Mouse (Mus musculus) intestine, postnatal 0 days (tissue): ENCODE results near the gene Cfap74. TPM values are rescaled to one million over a fixed set of nuclear protein-coding genes. Genes with fewer than 3 reads are reported as not detected.
A peak's percentile ranks its signal among the peaks of the same experiment; 100 is the strongest.

Source experiments
- ATAC-seq: fragments of 200-750 bp; cut with Nextera tagmentation; 2 replicates; pipeline ENCODE4 v1.8.0; 2017; ENCODE audit warnings: mild to moderate bottlenecking, moderate TSS enrichment, moderate library complexity
- H3K27ac ChIP-seq: fragments of 300-500 bp; sonication (generic); 2 replicates; pipeline ENCODE4 v1.5.1; 2014; ENCODE audit warnings: mild to moderate bottlenecking, low read depth, low read length, moderate library complexity
- H3K27me3 ChIP-seq: fragments of 300-500 bp; sonication (generic); replicated peaks from 2 replicates; pipeline ENCODE4 v1.6.1; 2014; ENCODE audit warnings: low read length, mixed read lengths; ENCODE audit not compliant: control insufficient read depth, insufficient read depth
- H3K36me3 ChIP-seq: fragments of 300-500 bp; sonication (generic); 2 replicates; pipeline ENCODE4 v1.6.1; 2014; ENCODE audit warnings: mild to moderate bottlenecking, moderate library complexity; ENCODE audit not compliant: control insufficient read depth, insufficient read depth
- H3K4me1 ChIP-seq: fragments of 300-500 bp; sonication (generic); replicated peaks from 2 replicates; pipeline ENCODE4 v1.6.1; 2014; ENCODE audit warnings: antibody characterized with exemption, low read length, mixed read lengths; ENCODE audit not compliant: control insufficient read depth, insufficient read depth
- H3K4me2 ChIP-seq: fragments of 300-500 bp; sonication (generic); replicated peaks from 2 replicates; pipeline ENCODE4 v1.6.1; 2014; ENCODE audit warnings: low read depth, mild to moderate bottlenecking, moderate library complexity
- H3K4me3 ChIP-seq: fragments of 300-500 bp; sonication (generic); 2 replicates; pipeline ENCODE4 v1.5.1; 2014; ENCODE audit warnings: low read depth, low read length
- H3K9ac ChIP-seq: fragments of 300-500 bp; sonication (generic); 2 replicates; pipeline ENCODE4 v1.6.1; 2014; ENCODE audit warnings: mild to moderate bottlenecking, low read depth, low read length
- H3K9me3 ChIP-seq: fragments of 300-500 bp; sonication (generic); 2 replicates; pipeline ENCODE4 v1.6.1; 2016; ENCODE audit warnings: mixed run types; ENCODE audit not compliant: control insufficient read depth
- CTCF ChIP-seq: sonication (generic); IDR thresholded peaks from 2 replicates; pipeline ENCODE4 v1.5.1; 2016; ENCODE audit warnings: low read depth, mild to moderate bottlenecking, control low read depth, antibody characterized with exemption, moderate library complexity
- WGBS: fragments of 180-500 bp; shearing (Covaris S2); extraction: QIAGEN DNeasy Blood & Tissue Kit; methylation state at CpG from one replicate; pipeline ENCODE4 v1.1.7; 2014; 5-methylcytosine and 5-hydroxymethylcytosine counted together
- polyA plus RNA-seq: library from polyadenylated mRNA; unstranded; fragments of >200 nt; fragmentation: Nextera tagmentation; extraction: Ambion mirVana; gene quantifications from 2 replicates; pipeline ENCODE4 v1.2.1, GENCODE M21; 2015

Gene Cfap74
- polyA plus RNA-seq, result 0.50 and 0.52 TPM in 2 replicates

- Histone ChIP-seq H3K27me3 (0 out of 2 replicates have a peak, but pooled peaks cover 3% of the 10 kb centered on the region), H3K9ac (no peak within 1 kb of the TSS)
These were observed at the start of gene Cfap74 for GRCm38 (mm10) chr4:155409058-155409776. Gene Cfap74, plus strand, starts transcription at chr4:155409190.

GRCm38 (mm10) chr4:155359560-155360464, 49.2 kb upstream of the Cfap74 start:
- Histone ChIP-seq H3K9me3 (no peaks in the 10 kb centered on the region), H3K9ac (no peak overlapping the region), H3K4me3 (peak overlapping the region; percentile 49; the same call in 1 of the 2 replicates), H3K4me2 (peak overlapping the region; percentile 72), H3K27ac (no peak overlapping the region), H3K4me1 (no peaks in the 10 kb centered on the region; the same call in 1 of the 2 replicates), H3K27me3 (0 out of 2 replicates have a peak, but pooled peaks cover 5% of the 10 kb centered on the region), H3K36me3 (0 out of 2 replicates have a peak, but pooled peaks cover 3% of the 10 kb centered on the region)
- 35% methylated on average over 12 of the region's 12 CpGs for WGBS
- no peak for TF ChIP-seq CTCF
- no peak for ATAC-seq

More at GRCm38 (mm10) chr4:155409058-155409776, at the start of gene Cfap74:
- Histone ChIP-seq H3K4me3 (peak within 1 kb of the TSS; percentile 40), H3K4me2 (peak within 1 kb of the TSS; percentile 71), H3K4me1 (no peaks in the 10 kb centered on the region), H3K9me3 (no peaks in the 10 kb centered on the region), H3K27ac (no peak within 1 kb of the TSS), H3K36me3 (no peaks in the 10 kb centered on the region)
- 1% methylated on average over 35 of the region's 35 CpGs for WGBS
- no peak for TF ChIP-seq CTCF
- peak; percentile 60; the same call in 1 of the 2 replicates for ATAC-seq

GRCm38 (mm10) chr4:155360856-155361255, 48.1 kb upstream of the Cfap74 start:
- Histone ChIP-seq H3K4me3 (peak overlapping the region; percentile 49), H3K9me3 (no peaks in the 10 kb centered on the region), H3K27ac (peak overlapping the region; percentile 88), H3K27me3 (0 out of 2 replicates have a peak, but pooled peaks cover 5% of the 10 kb centered on the region), H3K9ac (peak overlapping the region; percentile 42; the same call in 1 of the 2 replicates), H3K36me3 (no peaks in the 10 kb centered on the region), H3K4me1 (no peaks in the 10 kb centered on the region; the same call in 1 of the 2 replicates), H3K4me2 (peak overlapping the region; percentile 72)
- TF ChIP-seq CTCF, result no peak
- under 1% methylated on average over 42 of the region's 42 CpGs for WGBS
- ATAC-seq, result peak; percentile 46

GRCm38 (mm10) chr4:155361303-155361791, 47.6 kb upstream of the Cfap74 start, which contains the start of gene Prkcz:
Gene Prkcz, minus strand, starts transcription at chr4:155361361.
- TF ChIP-seq CTCF, result no peak
- Histone ChIP-seq H3K9me3 (no peaks in the 10 kb centered on the region), H3K9ac (peak within 1 kb of the TSS; percentile 42), H3K4me1 (peaks cover 3% of the 10 kb centered on the region; the same call in 1 of the 2 replicates), H3K36me3 (no peaks in the 10 kb centered on the region), H3K27me3 (0 out of 2 replicates have a peak, but pooled peaks cover 5% of the 10 kb centered on the region), H3K4me2 (peak within 1 kb of the TSS; percentile 72), H3K4me3 (peak within 1 kb of the TSS; percentile 49), H3K27ac (peak within 1 kb of the TSS; percentile 88)
- ATAC-seq, result peak; percentile 98
- under 1% methylated on average over 51 of the region's 51 CpGs for WGBS

GRCm38 (mm10) chr4:155362443-155362842, 46.5 kb upstream of the Cfap74 start:
- 0 out of 2 replicates have a peak, but pooled peaks cover 5% of the 10 kb centered on the region for H3K27me3 ChIP-seq
- peak overlapping the region; percentile 72 for H3K4me2 ChIP-seq
- H3K4me1 ChIP-seq, result peaks cover 3% of the 10 kb centered on the region; the same call in 1 of the 2 replicates
- H3K9ac ChIP-seq, result no peak overlapping the region
- 27% methylated on average over 5 of the region's 5 CpGs for WGBS
- no peaks in the 10 kb centered on the region for H3K9me3 ChIP-seq
- H3K4me3 ChIP-seq, result peak overlapping the region; percentile 49
- no peaks in the 10 kb centered on the region for H3K36me3 ChIP-seq
- H3K27ac ChIP-seq, result no peak overlapping the region
- ATAC-seq, result no peak
- TF ChIP-seq CTCF, result no peak
